Mouse (Mus musculus) heart, adult 2 months (tissue): ENCODE measurements around the gene 1110008P14Rik. TPM values are rescaled to one million over a fixed set of nuclear protein-coding genes. Genes with fewer than 3 reads are reported as not detected.

Experiments used
- DNase-seq, 2 experiments: peaks; one replicate each; pipeline ENCODE4 v3.0.0; 2021
- H3K27ac ChIP-seq: fragments of 200-600 bp; 2 replicates; pipeline ENCODE4 v1.8.1; 2022
- H3K27me3 ChIP-seq: fragments of 200-500 bp; 2 replicates; pipeline ENCODE4 v1.6.1; 2012; ENCODE audit warnings: mild to moderate bottlenecking, low read length, inconsistent platforms, mixed read lengths; ENCODE audit not compliant: control insufficient read depth, insufficient read depth
- H3K36me3 ChIP-seq: fragments of 200-500 bp; 2 replicates; pipeline ENCODE4 v1.6.1; 2012; ENCODE audit warnings: low read length, inconsistent platforms; ENCODE audit not compliant: control insufficient read depth, insufficient read depth
- H3K4me1 ChIP-seq: fragments of 200-500 bp; 2 replicates; pipeline ENCODE4 v1.6.1; 2011; ENCODE audit warnings: low read length; ENCODE audit not compliant: control insufficient read depth, insufficient read depth
- H3K4me3 ChIP-seq: fragments of 200-600 bp; 2 replicates; pipeline ENCODE4 v1.8.1; 2022
- H3K79me2 ChIP-seq: fragments of 200-500 bp; replicated peaks from 2 replicates; pipeline ENCODE4 v1.6.1; 2012; ENCODE audit warnings: mild to moderate bottlenecking, inconsistent platforms, low read length, moderate library complexity, mixed read lengths; ENCODE audit not compliant: control insufficient read depth, insufficient read depth
- H3K9ac ChIP-seq: fragments of 200-500 bp; 2 replicates; pipeline ENCODE4 v1.6.1; 2012; ENCODE audit warnings: low read depth, mild to moderate bottlenecking, control low read depth, inconsistent platforms, low read length, mixed read lengths
- CTCF ChIP-seq: fragments of 200-600 bp; IDR thresholded peaks from 2 replicates; pipeline ENCODE4 v1.8.1; 2022; ENCODE audit warnings: antibody characterized with exemption, mild to moderate bottlenecking, moderate library complexity
- EP300 ChIP-seq: fragments of 200-500 bp; IDR thresholded peaks from 2 replicates; pipeline ENCODE4 v1.6.1; 2011; ENCODE audit warnings: low read depth, low read length, control low read depth; ENCODE audit not compliant: insufficient read depth
- POLR2A ChIP-seq: fragments of 200-500 bp; IDR thresholded peaks from 2 replicates; pipeline ENCODE4 v1.6.1; 2011; ENCODE audit warnings: mild to moderate bottlenecking, low read depth, low read length, control low read depth; ENCODE audit not compliant: insufficient read depth
- WGBS: fragments of 180-500 bp; shearing (Covaris S2); methylation state at CpG from one replicate; pipeline ENCODE4 v1.1.7; 2018; 5-methylcytosine and 5-hydroxymethylcytosine counted together
- intact Hi-C: fragments of 180-260 bp; cut with DNase I; formaldehyde crosslinking; loops from one replicate; pipeline ENCODE4 v1.15.1; 2025
- polyA plus RNA-seq: library from polyadenylated mRNA; depleted of rRNA; stranded (reverse); fragments of >200 nt; gene quantifications from 2 replicates; pipeline ENCODE4 v1.2.3, GENCODE M21; 2012
- total RNA-seq, 2 experiments: library from RNA; stranded (reverse); gene quantifications; 2 replicates each; pipeline ENCODE4 v1.2.3; 2021

The 1110008P14Rik gene
- total and polyA plus RNA-seq, 3 experiments: 39.6 to 129 (median 44.8) TPM

DNA sequence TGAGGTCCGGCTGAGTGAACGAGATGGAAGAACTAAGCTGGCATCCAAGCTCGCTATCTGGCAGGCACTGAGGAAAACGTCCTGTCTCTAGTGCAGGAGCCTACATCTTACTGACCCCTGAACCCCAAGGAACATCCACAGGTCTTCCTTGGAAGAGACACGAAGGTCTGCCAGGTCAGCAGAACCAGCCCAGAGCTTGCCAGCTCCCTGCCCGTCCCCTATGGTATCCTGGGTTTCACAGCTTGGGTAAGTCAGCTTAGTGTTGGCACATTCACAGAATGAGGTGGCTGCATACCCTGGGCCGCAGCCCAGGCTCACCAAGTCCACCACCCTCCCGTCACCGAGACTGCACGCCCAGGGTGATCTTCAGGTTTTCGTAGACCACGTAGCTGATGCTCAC is 34.1 kb upstream of the 1110008P14Rik start:
- Histone ChIP-seq H3K79me2 (no peaks in the 10 kb centered on the region), H3K4me1 (peaks cover 4% of the 10 kb centered on the region), H3K27ac (no peak overlapping the region), H3K36me3 (peaks cover 3% of the 10 kb centered on the region; the same call in 1 of the 2 replicates), H3K27me3 (no peaks in the 10 kb centered on the region), H3K9ac (no peak overlapping the region), H3K4me3 (no peak overlapping the region)
- WGBS: 92% methylated on average over 12 of the region's 12 CpGs
- intact Hi-C loops: no loop called here
- DNase-seq: no peak
- TF ChIP-seq CTCF: no peak
- TF ChIP-seq POLR2A: no peak
- TF ChIP-seq EP300: no peak

- intact Hi-C loops: no loop called here
- no peaks in the 10 kb centered on the region for H3K79me2 ChIP-seq
- H3K4me3 ChIP-seq: no peak overlapping the region
- TF ChIP-seq EP300 (no peak), CTCF (no peak), POLR2A (no peak)
- WGBS: 57% methylated on average over 5 of the region's 5 CpGs
- no peak overlapping the region for H3K27ac ChIP-seq
- H3K36me3 ChIP-seq: no peaks in the 10 kb centered on the region; the same call in 1 of the 2 replicates
- peaks cover 2% of the 10 kb centered on the region for H3K4me1 ChIP-seq
- H3K27me3 ChIP-seq: no peaks in the 10 kb centered on the region
- DNase-seq: no peak
- H3K9ac ChIP-seq: no peak overlapping the region
These were observed 32.2 kb upstream of the 1110008P14Rik start for GRCm38 (mm10) chr2:32413936-32414335.

GRCm38 (mm10) chr2:32412742-32413531 is 31.2 kb upstream of the 1110008P14Rik start:
- TF ChIP-seq POLR2A: no peak
- no peak for TF ChIP-seq EP300
- no peak for TF ChIP-seq CTCF
- H3K36me3 ChIP-seq: no peaks in the 10 kb centered on the region
- H3K4me3 ChIP-seq: no peak overlapping the region
- 81% methylated on average over 6 of the region's 6 CpGs for WGBS
- H3K79me2 ChIP-seq: no peaks in the 10 kb centered on the region
- no peak overlapping the region for H3K27ac ChIP-seq
- no peak overlapping the region for H3K9ac ChIP-seq
- H3K27me3 ChIP-seq: no peaks in the 10 kb centered on the region
- H3K4me1 ChIP-seq: no peaks in the 10 kb centered on the region
- intact Hi-C loops: no loop called here
- DNase-seq: no peak

GRCm38 (mm10) chr2:32411407-32411806 is 29.7 kb upstream of the 1110008P14Rik start:
- no peaks in the 10 kb centered on the region for H3K36me3 ChIP-seq
- DNase-seq: no peak
- intact Hi-C loops: no loop called here
- no peaks in the 10 kb centered on the region for H3K79me2 ChIP-seq
- WGBS: 77% methylated on average over 7 of the region's 7 CpGs
- TF ChIP-seq CTCF (no peak), POLR2A (no peak)
- no peak overlapping the region for H3K4me3 ChIP-seq
- no peak overlapping the region for H3K9ac ChIP-seq
- H3K4me1 ChIP-seq: no peaks in the 10 kb centered on the region
- H3K27me3 ChIP-seq: no peaks in the 10 kb centered on the region
- H3K27ac ChIP-seq: no peak overlapping the region

DNA sequence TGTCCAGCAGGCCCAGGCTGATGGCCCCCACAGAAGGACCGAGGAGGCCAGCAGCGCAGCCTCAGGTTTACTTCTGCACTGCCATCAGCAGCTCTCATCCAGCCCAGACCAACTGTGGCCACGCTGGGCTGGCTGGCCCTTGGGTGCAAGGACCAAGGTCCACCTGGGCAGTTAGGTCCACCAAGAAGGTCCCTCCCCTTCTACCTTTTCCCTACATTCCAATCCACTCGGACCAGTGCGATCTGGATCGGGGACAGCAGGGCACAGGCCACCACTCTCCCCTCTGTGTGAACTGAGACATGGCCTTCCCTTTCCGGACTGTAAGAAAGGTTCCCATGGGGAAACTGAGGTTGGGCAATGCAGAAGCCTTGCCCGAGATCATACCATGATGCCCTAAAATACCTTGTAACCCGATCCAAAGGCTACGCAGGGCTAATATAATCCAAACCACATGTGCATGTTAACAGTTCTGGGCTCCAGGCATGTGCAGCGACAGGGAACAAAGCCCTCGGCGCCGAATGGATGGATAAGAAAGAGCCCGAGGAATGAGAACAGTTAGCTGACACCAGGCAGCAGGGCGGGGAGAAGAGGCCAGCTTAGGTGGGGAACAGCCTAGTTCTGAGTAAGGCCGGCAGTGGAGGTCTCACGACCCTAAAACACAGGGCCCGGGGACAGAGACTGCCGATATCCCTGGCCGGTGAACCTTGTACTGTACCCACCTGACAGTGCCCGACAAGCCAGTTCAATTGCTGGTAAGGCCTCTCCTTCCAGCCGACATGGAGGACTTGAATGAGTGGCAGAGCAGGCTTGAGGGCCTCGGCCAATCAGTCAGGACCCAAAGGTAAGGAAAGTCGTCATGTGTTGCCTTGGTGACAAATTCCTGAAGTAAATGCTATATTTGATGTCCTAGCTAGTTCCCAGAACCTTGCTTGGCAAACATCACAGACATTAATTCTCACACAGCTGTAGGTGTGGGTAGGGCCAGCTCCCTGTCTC is 27.0 kb upstream of the 1110008P14Rik start:
- H3K36me3 ChIP-seq: no peaks in the 10 kb centered on the region
- H3K79me2 ChIP-seq: no peaks in the 10 kb centered on the region
- intact Hi-C loops: no loop called here
- 80% methylated on average over 25 of the region's 25 CpGs for WGBS
- H3K27me3 ChIP-seq: no peaks in the 10 kb centered on the region
- TF ChIP-seq EP300 (no peak), POLR2A (no peak), CTCF (no peak)
- no peak for DNase-seq
- no peaks in the 10 kb centered on the region for H3K4me1 ChIP-seq
- H3K27ac ChIP-seq: no peak overlapping the region
- H3K4me3 ChIP-seq: no peak overlapping the region
- no peak overlapping the region for H3K9ac ChIP-seq
